Mouse (Mus musculus): ENCODE data around the gene Eya2. TPM values are rescaled to one million over a fixed set of nuclear protein-coding genes. Genes with fewer than 3 reads are reported as not detected.

Eya2 gene
- total RNA-seq, 2 experiments from 2014 or later, result 1.8 to 2.5 TPM

- no peak for DNase-seq
- intact Hi-C loops (cut with DNase I), result no loop called here
These were observed 44.4 kb downstream of the Eya2 start for GRCm38 (mm10) chr2:165639075-165639755.

- intact Hi-C loops (cut with DNase I), result no loop called here
- DNase-seq, result no peak
These were observed 47.2 kb downstream of the Eya2 start for GRCm38 (mm10) chr2:165641909-165642505.

GRCm38 (mm10) chr2:165643596-165643995, 48.8 kb downstream of the Eya2 start:
- no peak for DNase-seq
- intact Hi-C loops (cut with DNase I), result no loop called here

- intact Hi-C loops (cut with DNase I), result no loop called here
- DNase-seq, result no peak
These were observed 49.2 kb downstream of the Eya2 start for GRCm38 (mm10) chr2:165644057-165644456.

GRCm38 (mm10) chr2:165651031-165651430, 56.2 kb downstream of the Eya2 start:
- intact Hi-C loops (cut with DNase I), result no loop called here
- DNase-seq, result no peak

- DNase-seq, result no peak
- intact Hi-C loops (cut with DNase I), result no loop called here
These were observed 57.4 kb downstream of the Eya2 start for GRCm38 (mm10) chr2:165652281-165652680.

GRCm38 (mm10) chr2:165653001-165653921, 58.4 kb downstream of the Eya2 start:
- intact Hi-C loops (cut with DNase I), result no loop called here
- peak; percentile 43 to 70 for DNase-seq

- no peak for DNase-seq
- intact Hi-C loops (cut with DNase I), result no loop called here
These were observed 59.3 kb downstream of the Eya2 start for GRCm38 (mm10) chr2:165654151-165654550.

- no peak for DNase-seq
- intact Hi-C loops (cut with DNase I), result no loop called here
These were observed 60.1 kb downstream of the Eya2 start for GRCm38 (mm10) chr2:165654696-165655491.

- intact Hi-C loops (cut with DNase I), result no loop called here
- no peak for DNase-seq
These were observed 61.7 kb downstream of the Eya2 start for GRCm38 (mm10) chr2:165656541-165656940.

GRCm38 (mm10) chr2:165656956-165657355, 62.1 kb downstream of the Eya2 start:
- intact Hi-C loops (cut with DNase I), result no loop called here
- DNase-seq, result no peak

- DNase-seq, result no peak
- intact Hi-C loops (cut with DNase I), result no loop called here
These were observed 64.7 kb downstream of the Eya2 start for GRCm38 (mm10) chr2:165659552-165659951.

GRCm38 (mm10) chr2:165663266-165663665, 68.4 kb downstream of the Eya2 start:
- DNase-seq, result no peak
- intact Hi-C loops (cut with DNase I), result no loop called here

GRCm38 (mm10) chr2:165664648-165665047, 69.8 kb downstream of the Eya2 start:
- no peak for DNase-seq

GRCm38 (mm10) chr2:165665176-165665575, 70.3 kb downstream of the Eya2 start:
- DNase-seq, result no peak
- intact Hi-C loops (cut with DNase I), result no loop called here

More at GRCm38 (mm10) chr2:165664648-165665047, 69.8 kb downstream of the Eya2 start:
- intact Hi-C loops (cut with DNase I), result no loop called here

- intact Hi-C loops (cut with DNase I), result no loop called here
These were observed 72.3 kb downstream of the Eya2 start for GRCm38 (mm10) chr2:165667096-165667495.

GRCm38 (mm10) chr2:165682719-165683118, 87.9 kb downstream of the Eya2 start:
- DNase-seq, result no peak
- intact Hi-C loops (cut with DNase I), result no loop called here

More at GRCm38 (mm10) chr2:165667096-165667495, 72.3 kb downstream of the Eya2 start:
- DNase-seq, result no peak

- DNase-seq, result peak in 1 of 2 experiments; percentile 21
- intact Hi-C loops (cut with DNase I), result no loop called here
These were observed 92.7 kb downstream of the Eya2 start for GRCm38 (mm10) chr2:165687516-165687915.

- no peak for DNase-seq
- intact Hi-C loops (cut with DNase I), result loop anchor here (2.0 kb wide), 1 partner anchor 58 kb away; no protein-coding TSS in a partner anchor
These were observed 94.1 kb downstream of the Eya2 start for GRCm38 (mm10) chr2:165688896-165689295.

- DNase-seq, result no peak
- intact Hi-C loops (cut with DNase I), result loop anchor here (5.0 kb wide), 1 partner anchor 164 kb away; no protein-coding TSS in a partner anchor
These were observed 96.2 kb downstream of the Eya2 start for GRCm38 (mm10) chr2:165691016-165691415.

Data from heart, postnatal 14 days (tissue).